Mouse (Mus musculus) brain, embryonic 14.5 days (tissue): ENCODE results near the gene Pced1b. TPM values are rescaled to one million over a fixed set of nuclear protein-coding genes. Genes with fewer than 3 reads are reported as not detected.
A peak's percentile ranks its signal among the peaks of the same experiment; 100 is the strongest.
"Not testable (repeated sequence)": the region's sequence is repeated elsewhere in the genome, so short reads cannot be mapped to it uniquely, and the experiment has no call there.

Source experiments
- DNase-seq: peaks from one replicate; pipeline ENCODE4 v3.0.0-alpha.2; 2011; ENCODE audit warnings: low read depth
- CTCF ChIP-seq: fragments of 200-500 bp; IDR thresholded peaks from 2 replicates; pipeline ENCODE4 v1.5.1; 2012; ENCODE audit warnings: inconsistent platforms, mild to moderate bottlenecking, moderate library complexity, borderline replicate concordance; ENCODE audit not compliant: insufficient read depth, insufficient read length; ENCODE audit errors: extremely low read depth
- POLR2A ChIP-seq: fragments of 200-500 bp; IDR thresholded peaks from 2 replicates; pipeline ENCODE4 v1.6.1; 2012; ENCODE audit warnings: mild to moderate bottlenecking, inconsistent platforms, borderline replicate concordance; ENCODE audit not compliant: poor library complexity, insufficient read depth, insufficient read length, severe bottlenecking; ENCODE audit errors: extremely low read depth
- polyA plus RNA-seq: library from polyadenylated mRNA; depleted of rRNA; stranded (reverse); fragments of >200 nt; gene quantifications from 2 replicates; pipeline ENCODE4 v1.2.3, GENCODE M21; 2012

Pced1b gene
- polyA plus RNA-seq, 1 experiment = 10.9 TPM

DNA sequence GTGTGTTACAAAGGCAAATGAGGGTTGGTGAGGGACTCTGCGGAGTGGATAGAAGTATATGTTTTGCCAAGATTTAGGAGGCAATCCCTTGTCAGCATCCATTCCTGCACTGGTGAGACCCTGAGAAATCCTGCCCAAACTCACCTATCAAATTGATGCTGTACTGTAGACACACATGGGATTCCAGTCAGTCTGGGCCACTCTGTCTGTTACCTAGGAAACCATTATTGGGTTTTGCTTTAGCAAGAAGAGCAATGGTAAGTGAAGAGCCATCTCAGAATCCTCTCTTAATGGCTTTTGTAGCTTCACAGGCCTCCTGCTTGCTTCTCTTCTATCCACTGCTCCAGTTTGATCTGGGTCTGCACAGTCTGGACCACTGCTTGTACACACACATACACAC lies 110.1 kb downstream of the Pced1b start:
- peak; percentile 69 for DNase-seq
- TF ChIP-seq CTCF (no peak), POLR2A (no peak)

GRCm38 (mm10) chr15:97360842-97361770 lies 114.2 kb downstream of the Pced1b start:
- no peak for DNase-seq
- TF ChIP-seq POLR2A = no peak
- no peak for TF ChIP-seq CTCF

GRCm38 (mm10) chr15:97361771-97362171 lies 114.9 kb downstream of the Pced1b start:
- TF ChIP-seq POLR2A = no peak
- TF ChIP-seq CTCF = no peak
- no peak for DNase-seq

- DNase-seq = not testable (repeated sequence)
Measured at GRCm38 (mm10) chr15:97364271-97364670, 117.4 kb downstream of the Pced1b start.

- no peak for DNase-seq
- TF ChIP-seq CTCF = no peak
- no peak for TF ChIP-seq POLR2A
Measured at GRCm38 (mm10) chr15:97364968-97365367, 118.1 kb downstream of the Pced1b start.

DNA sequence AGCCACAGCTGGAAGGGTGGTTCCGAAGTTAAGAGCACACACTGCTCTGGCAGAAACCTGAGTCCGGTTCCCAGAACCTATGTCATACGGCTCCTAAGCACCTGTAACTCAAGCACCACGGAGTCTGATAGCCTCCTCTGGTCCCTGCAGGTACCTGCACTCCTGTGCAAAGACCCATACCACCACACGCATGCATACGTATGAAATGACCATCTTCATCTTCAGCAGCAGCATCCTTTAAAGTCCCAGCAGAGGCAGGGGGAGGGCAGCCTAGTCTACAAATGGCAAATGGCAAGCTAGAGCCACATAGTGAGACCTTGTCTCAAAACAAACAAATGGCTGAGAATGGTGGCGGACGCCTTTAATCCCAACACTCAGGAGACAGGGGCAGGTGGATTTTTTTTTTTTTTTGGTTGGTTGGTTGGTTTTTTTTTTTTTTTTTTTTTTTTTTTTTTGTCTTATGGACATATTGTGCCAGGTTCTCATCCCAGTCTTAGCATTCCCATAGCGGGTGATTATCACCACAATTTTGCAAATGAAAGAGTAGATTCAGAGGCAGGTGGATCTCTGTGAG lies 121.2 kb downstream of the Pced1b start:
- no peak for TF ChIP-seq POLR2A
- TF ChIP-seq CTCF = no peak
- no peak for DNase-seq

DNA sequence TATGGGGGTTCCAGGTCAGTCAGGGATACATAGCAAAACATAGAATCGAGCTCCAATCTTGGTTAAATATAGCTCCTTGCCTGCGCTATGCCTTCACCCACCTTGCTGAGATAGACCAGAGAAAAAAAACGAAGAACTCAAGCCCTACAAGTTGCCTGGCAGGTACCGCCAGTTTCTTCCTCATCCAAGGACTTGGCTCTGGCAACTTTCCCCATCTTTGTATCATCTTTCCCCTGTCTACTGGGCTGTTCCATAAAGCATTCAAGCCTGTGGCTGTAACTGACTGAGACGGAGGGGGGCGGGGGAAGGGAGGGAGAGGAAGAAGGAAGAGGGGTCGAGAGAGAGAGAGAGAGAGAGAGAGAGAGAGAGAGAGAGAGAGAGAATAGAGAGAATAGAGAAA lies 121.7 kb downstream of the Pced1b start:
- TF ChIP-seq POLR2A = no peak
- TF ChIP-seq CTCF = no peak
- no peak for DNase-seq

GRCm38 (mm10) chr15:97369144-97369543 lies 122.2 kb downstream of the Pced1b start:
- no peak for TF ChIP-seq CTCF
- no peak for TF ChIP-seq POLR2A
- no peak for DNase-seq

DNA sequence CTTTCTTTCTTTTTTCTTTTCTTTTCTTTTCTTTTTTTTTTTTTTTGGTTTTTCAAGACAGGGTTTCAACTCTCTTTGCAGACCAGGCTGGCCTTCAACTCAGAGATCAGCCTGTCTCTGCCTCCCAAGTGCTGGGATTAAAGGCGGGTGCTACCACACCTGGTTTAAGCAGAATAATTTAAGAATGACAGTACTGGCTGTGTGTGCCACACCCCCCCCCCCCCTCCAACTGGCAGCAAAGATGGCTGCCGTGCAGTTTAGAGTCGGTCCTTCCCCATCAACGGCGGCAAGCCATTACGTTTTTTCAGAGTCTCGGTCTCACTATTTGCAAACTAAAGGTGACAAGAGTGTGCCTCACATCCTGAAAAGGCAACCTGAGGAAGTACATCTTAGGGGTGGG lies 124.0 kb downstream of the Pced1b start:
- no peak for DNase-seq
- TF ChIP-seq POLR2A (no peak), CTCF (no peak)

DNA sequence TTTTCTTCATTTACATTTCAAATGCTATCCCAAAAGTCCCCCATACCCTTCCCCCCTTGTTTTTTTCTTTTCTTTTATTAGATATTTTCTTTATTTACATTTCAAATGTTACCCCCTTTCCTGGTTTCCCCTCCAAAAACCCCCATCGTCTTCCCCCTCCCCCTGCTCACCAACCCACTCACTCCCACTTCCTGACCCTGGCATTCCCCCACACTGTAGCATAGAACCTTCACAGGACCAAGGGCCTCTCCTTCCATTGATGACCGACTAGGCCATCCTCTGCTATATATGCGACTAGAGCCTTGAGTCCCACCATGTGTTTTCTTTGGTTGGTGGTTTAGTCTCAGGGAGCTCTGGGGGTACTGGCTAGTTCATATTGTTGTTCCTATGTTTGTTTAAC lies 125.1 kb downstream of the Pced1b start:
- not testable (repeated sequence) for DNase-seq

- no peak for TF ChIP-seq CTCF
- TF ChIP-seq POLR2A = no peak
Measured at GRCm38 (mm10) chr15:97372611-97373131, 125.8 kb downstream of the Pced1b start.

More at GRCm38 (mm10) chr15:97372611-97373131, 125.8 kb downstream of the Pced1b start:
- no peak for DNase-seq
